Comparison of ENCODE assay signal across 7 mouse cellular contexts in the genomic region with DNA sequence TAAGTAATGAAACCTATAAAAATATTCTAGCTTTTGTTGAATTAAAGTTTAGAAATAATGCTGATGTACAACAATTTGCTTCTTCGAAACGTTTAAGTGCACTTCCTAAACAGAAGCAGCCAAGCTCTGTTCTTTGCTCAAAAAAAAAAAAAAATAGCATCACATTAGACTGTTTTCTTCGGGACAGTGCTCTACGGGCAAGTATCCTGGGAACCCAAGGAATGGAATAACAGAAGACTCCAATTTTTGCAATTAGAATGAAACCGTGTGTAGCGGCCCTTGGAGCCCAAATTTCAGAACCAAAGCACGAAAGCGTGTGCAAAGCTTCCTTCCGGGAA. TPM values are rescaled to one million over a fixed set of nuclear protein-coding genes. Genes with fewer than 3 reads are reported as not detected.
DNase-seq lines count a peak whose midpoint lies in the region; ATAC-seq and TF ChIP-seq lines count a peak whose summit lies in the region.

No protein-coding gene starts in this region.

- WGBS in forebrain, embryonic 12.5 days = 7% methylated on average over 9 of the region's 9 CpGs
- 8% methylated on average over 9 of the region's 9 CpGs for WGBS in limb, embryonic 14.5 days
- WGBS in stomach, embryonic 15.5 days = 5% methylated on average over 9 of the region's 9 CpGs

- no peak for DNase-seq in limb, embryonic 14.5 days (ENCODE audit: low spot score)
- no peak for DNase-seq in embryo, embryonic 10.5 days (ENCODE audit: low spot score)
- no peak for DNase-seq in gastrocnemius, adult 8-10 months (ENCODE audit: low spot score in 2 of 2)

- no peak for TF ChIP-seq POLR2A in limb, embryonic 14.5 days (IDR thresholded peaks at IDR 0.05; ENCODE audit: borderline replicate concordance, extremely low read depth, insufficient read depth, insufficient read length)

- ATAC-seq in megakaryocyte, adult 5-6 weeks (ENCODE audit: poor library complexity, severe bottlenecking) = no peak
- no peak for ATAC-seq in forebrain, embryonic 12.5 days (ENCODE audit: low FRiP score)
- ATAC-seq in limb, embryonic 14.5 days (ENCODE audit: low FRiP score, low read depth) = no peak
- no peak for ATAC-seq in stomach, embryonic 15.5 days (ENCODE audit: insufficient read depth, low FRiP score, low read depth)

- H3K4me3 ChIP-seq in megakaryocyte, embryonic 14.5 days (replicated peaks) = peak overlapping the region; percentile 98
- peak overlapping the region; percentile 93 for H3K4me3 ChIP-seq in forebrain, embryonic 12.5 days (replicated peaks)
- H3K4me3 ChIP-seq in limb, embryonic 14.5 days (replicated peaks; ENCODE audit: low read length) = peak overlapping the region; percentile 85
- H3K4me3 ChIP-seq in stomach, embryonic 15.5 days (replicated peaks) = peak overlapping the region; percentile 97

- no peaks in the 10 kb centered on the region for H3K27me3 ChIP-seq in megakaryocyte, embryonic 14.5 days (replicated peaks)
- H3K27me3 ChIP-seq in forebrain, embryonic 12.5 days = no peaks in the 10 kb centered on the region
- no peaks in the 10 kb centered on the region for H3K27me3 ChIP-seq in limb, embryonic 14.5 days (ENCODE audit: control insufficient read depth, insufficient read depth, low read length)
- H3K27me3 ChIP-seq in stomach, embryonic 15.5 days (replicated peaks) = no peaks in the 10 kb centered on the region

- peaks cover 13% of the 10 kb centered on the region for H3K36me3 ChIP-seq in megakaryocyte, embryonic 14.5 days (replicated peaks; ENCODE audit: low read length)
- H3K36me3 ChIP-seq in forebrain, embryonic 12.5 days (replicated peaks) = no peaks in the 10 kb centered on the region
- H3K36me3 ChIP-seq in limb, embryonic 14.5 days (ENCODE audit: control insufficient read depth, insufficient read depth, low read length) = no peaks in the 10 kb centered on the region
- no peaks in the 10 kb centered on the region for H3K36me3 ChIP-seq in stomach, embryonic 15.5 days

- peak overlapping the region; percentile 90 for H3K9ac ChIP-seq in forebrain, embryonic 12.5 days
- H3K9ac ChIP-seq in limb, embryonic 14.5 days (ENCODE audit: low read depth, low read length, severe bottlenecking) = peak overlapping the region; percentile 82
- peak overlapping the region; percentile 91; the same call in 1 of the 2 replicates for H3K9ac ChIP-seq in stomach, embryonic 15.5 days

- no peak overlapping the region for H3K27ac ChIP-seq in forebrain, embryonic 12.5 days
- peak overlapping the region; percentile 81; the same call in 1 of the 2 replicates for H3K27ac ChIP-seq in limb, embryonic 14.5 days (replicated peaks; ENCODE audit: low read depth, low read length)
- H3K27ac ChIP-seq in stomach, embryonic 15.5 days = no peak overlapping the region

- peaks cover 19% of the 10 kb centered on the region for H3K4me1 ChIP-seq in megakaryocyte, embryonic 14.5 days
- peaks cover 6% of the 10 kb centered on the region for H3K4me1 ChIP-seq in forebrain, embryonic 12.5 days
- 0 out of 2 replicates have a peak, but pooled peaks cover 3% of the 10 kb centered on the region for H3K4me1 ChIP-seq in limb, embryonic 14.5 days (ENCODE audit: control insufficient read depth, insufficient read depth, low read length)
- H3K4me1 ChIP-seq in stomach, embryonic 15.5 days = peaks cover 4% of the 10 kb centered on the region; the same call in 1 of the 2 replicates

- no peaks in the 10 kb centered on the region for H3K9me3 ChIP-seq in megakaryocyte, embryonic 14.5 days
- H3K9me3 ChIP-seq in forebrain, embryonic 12.5 days = no peaks in the 10 kb centered on the region
- no peaks in the 10 kb centered on the region for H3K9me3 ChIP-seq in limb, embryonic 14.5 days (ENCODE audit: control insufficient read depth, low read length)
- H3K9me3 ChIP-seq in stomach, embryonic 15.5 days = no peaks in the 10 kb centered on the region

- H3K4me2 ChIP-seq in forebrain, embryonic 12.5 days = peak overlapping the region; percentile 97
- peak overlapping the region; percentile 75 for H3K4me2 ChIP-seq in limb, embryonic 14.5 days (replicated peaks; ENCODE audit: low read depth, low read length, severe bottlenecking)
- peak overlapping the region; percentile 97 for H3K4me2 ChIP-seq in stomach, embryonic 15.5 days

RNA-seq across cellular contexts. Expression of a gene that starts 1.2 kb away (rescaled TPM):
- 42.6 and 132 TPM in 2 replicates for polyA plus RNA-seq in megakaryocyte, embryonic 14.5 days (2012; ENCODE audit: insufficient read depth, low replicate concordance)
- total RNA-seq in megakaryocyte, adult 5-6 weeks (2015) = 37.6 and 38.7 TPM in 2 replicates
- 23.7 and 30.2 TPM in 2 replicates for total RNA-seq in megakaryocyte, adult 5-6 weeks (2017)
- polyA plus RNA-seq in forebrain, embryonic 12.5 days (2016; fragmentation: Nextera tagmentation; extraction: Ambion mirVana) = 88.9 and 94.7 TPM in 2 replicates
- polyA plus RNA-seq in limb, embryonic 14.5 days (2012; rRNA removed) = 63.0 and 67.4 TPM in 2 replicates
- polyA plus RNA-seq in limb, embryonic 14.5 days (2014; fragmentation: Nextera tagmentation; extraction: Ambion mirVana) = 87.0 and 94.2 TPM in 2 replicates
- 72.8 and 76.5 TPM in 2 replicates for polyA plus RNA-seq in stomach, embryonic 15.5 days (2015; fragmentation: Nextera tagmentation; extraction: Ambion mirVana)
- 100 to 1,000 TPM in 1 of 4 experiments, 10 to 100 TPM in 3; 88.5 to 109 (median 96.2) TPM for total RNA-seq in gastrocnemius, adult 8-10 months (2022)

RNA-seq across cellular contexts. Expression of a gene that starts 57.6 kb away (rescaled TPM):
- not detected in 2 replicates for polyA plus RNA-seq in megakaryocyte, embryonic 14.5 days (2012; ENCODE audit: insufficient read depth, low replicate concordance)
- total RNA-seq in megakaryocyte, adult 5-6 weeks (2015) = not detected in 2 replicates
- not detected in 2 replicates for total RNA-seq in megakaryocyte, adult 5-6 weeks (2017)
- polyA plus RNA-seq in forebrain, embryonic 12.5 days (2016; fragmentation: Nextera tagmentation; extraction: Ambion mirVana) = not detected in 2 replicates
- 10.4 and 14.6 TPM in 2 replicates for polyA plus RNA-seq in limb, embryonic 14.5 days (2012; rRNA removed)
- 5.7 and 6.7 TPM in 2 replicates for polyA plus RNA-seq in limb, embryonic 14.5 days (2014; fragmentation: Nextera tagmentation; extraction: Ambion mirVana)
- polyA plus RNA-seq in stomach, embryonic 15.5 days (2015; fragmentation: Nextera tagmentation; extraction: Ambion mirVana) = 7.7 and 8.1 TPM in 2 replicates
- total RNA-seq in gastrocnemius, adult 8-10 months (2022) = not detected
